Mouse (Mus musculus) myocyte (in vitro differentiated cells): Measurements from ENCODE around the gene Cacna1g.

Experiments
- CEBPB ChIP-seq: IDR thresholded peaks from 2 replicates; pipeline ENCODE4 v1.6.1; 2011; ENCODE audit warnings: mild to moderate bottlenecking, moderate library complexity; ENCODE audit not compliant: poor library complexity, insufficient read depth, severe bottlenecking
- E2F4 ChIP-seq: IDR thresholded peaks from one replicate; pipeline ENCODE4 v1.6.1; 2011; ENCODE audit warnings: mild to moderate bottlenecking, control low read depth, moderate library complexity; ENCODE audit not compliant: insufficient read depth
- MAX ChIP-seq: IDR thresholded peaks from one replicate; pipeline ENCODE4 v1.6.1; 2011; ENCODE audit warnings: low read depth, mild to moderate bottlenecking, control low read depth
- MYOD1 ChIP-seq, 3 experiments: IDR thresholded peaks; one replicate each; pipeline ENCODE4 v1.6.1; 2011; ENCODE audit warnings: control low read depth in 2 of 3, low read depth in 2 of 3, mild to moderate bottlenecking in 2 of 3, moderate library complexity in 1 of 3; ENCODE audit not compliant: insufficient read length in 2 of 3, control insufficient read depth in 1 of 3
- POLR2A ChIP-seq: IDR thresholded peaks from one replicate; pipeline ENCODE4 v1.6.1; 2011; ENCODE audit warnings: low read depth, mild to moderate bottlenecking, control low read depth, moderate library complexity; ENCODE audit not compliant: insufficient read length
- POLR2AphosphoS2 ChIP-seq: IDR thresholded peaks from one replicate; pipeline ENCODE4 v1.6.1; 2011; ENCODE audit warnings: low read depth, control low read depth; ENCODE audit not compliant: insufficient read length
- TCF12 ChIP-seq: IDR thresholded peaks from one replicate; pipeline ENCODE4 v1.6.1; 2011; ENCODE audit warnings: mild to moderate bottlenecking, control low read depth; ENCODE audit not compliant: poor library complexity, insufficient read depth, severe bottlenecking
- TCF3 ChIP-seq: IDR thresholded peaks from one replicate; pipeline ENCODE4 v1.6.1; 2011; ENCODE audit warnings: low read depth, control low read depth; ENCODE audit not compliant: insufficient read length

GRCm38 (mm10) chr11:94470391-94470790, 3.6 kb downstream of the Cacna1g start:
- no peak for TF ChIP-seq MYOD1 (IDR thresholded peaks at IDR 0.05; ENCODE audit: control insufficient read depth in 1 of 3, insufficient read length in 2 of 3, low read depth in 2 of 3)
- no peak for TF ChIP-seq POLR2A
- no peak for TF ChIP-seq TCF3
- no peak for TF ChIP-seq CEBPB
- no peak for TF ChIP-seq MAX
- TF ChIP-seq POLR2AphosphoS2, result no peak
- TF ChIP-seq TCF12, result no peak
- no peak for TF ChIP-seq E2F4
